Mouse (Mus musculus) ZHBTc4 (cell line): ENCODE results near the gene Lmntd1.

Source experiments
- DNase-seq: peaks from one replicate; pipeline ENCODE4 v3.0.0-alpha.2; 2011; ENCODE audit warnings: low read depth, low spot score

Lmntd1 gene

DNA sequence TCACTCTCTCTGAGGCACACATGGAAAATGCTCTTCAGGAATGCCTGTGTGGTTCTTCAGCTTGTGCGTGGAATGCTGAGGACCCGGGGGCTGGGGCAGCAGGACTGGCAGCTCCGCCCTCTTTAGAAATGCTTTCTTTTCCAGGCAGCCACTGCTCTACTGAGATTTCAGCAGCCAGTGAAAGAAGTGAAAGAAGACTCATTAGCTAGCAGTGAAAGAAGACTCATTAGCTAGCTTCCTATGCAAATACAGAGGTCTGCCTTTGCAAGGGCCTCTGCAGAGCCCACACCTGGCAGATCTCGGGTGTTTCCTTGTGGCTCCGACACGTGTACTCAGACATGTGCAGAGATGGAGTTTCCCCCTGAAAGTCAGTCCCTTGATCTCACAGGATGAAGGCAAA lies 234.9 kb downstream of the Lmntd1 start:
- peak; percentile 9 for DNase-seq

GRCm38 (mm10) chr6:145378689-145379088 lies 235.4 kb downstream of the Lmntd1 start:
- DNase-seq: no peak

DNA sequence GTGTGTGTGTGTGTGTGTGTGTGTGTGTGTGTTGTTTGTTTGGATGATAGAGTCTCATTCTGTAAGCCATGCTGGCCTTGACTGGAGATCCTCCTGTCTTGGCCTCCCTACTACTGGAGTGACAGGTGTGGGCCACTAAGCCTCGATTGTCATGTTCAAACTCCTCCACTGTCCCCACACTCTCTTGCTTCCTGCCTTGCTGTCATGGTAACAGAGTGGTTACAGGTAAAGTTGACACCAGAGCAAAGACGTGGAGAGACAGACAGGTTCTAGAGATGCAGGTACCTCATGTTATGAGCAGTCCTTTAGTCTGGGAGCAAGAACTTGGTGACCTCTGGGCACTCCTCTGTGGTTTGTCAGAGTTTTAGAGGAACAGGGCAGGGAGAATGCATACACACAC lies 239.7 kb downstream of the Lmntd1 start:
- no peak for DNase-seq

DNA sequence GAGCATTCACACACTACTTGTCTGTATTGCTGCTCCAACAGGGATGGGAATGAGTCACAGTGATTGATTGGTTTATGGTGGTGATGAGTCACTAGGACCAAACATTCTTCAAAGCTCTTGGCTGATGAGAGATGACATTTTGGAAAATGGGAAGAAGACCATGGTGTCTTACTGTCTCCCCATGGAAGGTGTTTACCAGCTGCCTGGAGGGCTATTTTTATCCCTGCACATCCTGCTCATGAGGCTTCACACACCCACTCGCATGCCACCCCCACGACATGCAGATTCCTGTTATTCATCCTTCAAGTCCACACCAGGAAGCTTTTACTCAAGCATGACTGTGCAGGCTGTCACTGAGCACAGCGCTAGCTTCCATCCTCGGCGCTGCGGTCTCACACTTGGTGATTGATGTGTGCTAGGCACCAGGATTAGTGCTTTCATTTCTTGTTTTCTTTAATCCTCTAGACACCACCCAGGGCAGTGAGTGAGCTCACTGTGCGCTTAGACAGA lies 240.4 kb downstream of the Lmntd1 start:
- DNase-seq: no peak

GRCm38 (mm10) chr6:145372066-145372465 lies 242.1 kb downstream of the Lmntd1 start:
- no peak for DNase-seq

DNA sequence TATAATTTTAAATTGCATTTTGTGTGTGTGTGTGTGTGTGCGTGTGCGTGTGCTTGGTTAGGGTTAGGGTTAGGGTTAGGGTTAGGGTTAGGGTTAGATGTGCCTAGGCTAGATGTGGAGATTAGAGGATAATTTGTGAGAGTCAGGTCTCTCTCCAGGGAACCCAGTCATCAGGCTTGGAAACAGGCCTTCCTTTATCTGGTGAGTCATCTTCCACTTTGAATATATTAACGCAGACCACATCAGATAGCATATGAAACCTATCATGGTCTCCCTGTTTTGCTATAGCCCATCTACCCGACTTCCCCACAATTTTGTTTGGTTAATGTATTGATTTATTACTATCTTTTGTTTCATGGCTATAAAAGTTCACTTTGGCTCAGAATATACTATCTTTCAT lies 242.5 kb downstream of the Lmntd1 start:
- DNase-seq: no peak

DNA sequence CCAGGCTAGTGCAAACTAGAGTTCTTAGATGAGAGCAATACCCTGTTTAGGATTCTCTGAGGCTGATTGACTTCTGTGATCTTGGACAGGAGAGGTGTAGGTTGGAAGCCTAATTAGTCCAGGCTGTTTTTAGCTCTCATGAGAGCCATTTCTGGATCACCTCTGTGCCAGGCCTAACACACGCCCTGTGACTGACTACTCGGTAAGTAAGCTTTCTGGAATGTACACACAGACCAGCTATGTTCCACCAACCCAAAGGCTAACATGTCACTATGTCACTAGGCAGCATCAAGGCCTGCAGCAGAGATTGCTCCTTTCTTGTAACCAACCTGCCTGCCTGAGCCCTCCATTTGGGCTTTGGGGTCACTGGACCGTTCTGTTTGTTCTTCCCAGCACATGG lies 243.8 kb downstream of the Lmntd1 start:
- no peak for DNase-seq

DNA sequence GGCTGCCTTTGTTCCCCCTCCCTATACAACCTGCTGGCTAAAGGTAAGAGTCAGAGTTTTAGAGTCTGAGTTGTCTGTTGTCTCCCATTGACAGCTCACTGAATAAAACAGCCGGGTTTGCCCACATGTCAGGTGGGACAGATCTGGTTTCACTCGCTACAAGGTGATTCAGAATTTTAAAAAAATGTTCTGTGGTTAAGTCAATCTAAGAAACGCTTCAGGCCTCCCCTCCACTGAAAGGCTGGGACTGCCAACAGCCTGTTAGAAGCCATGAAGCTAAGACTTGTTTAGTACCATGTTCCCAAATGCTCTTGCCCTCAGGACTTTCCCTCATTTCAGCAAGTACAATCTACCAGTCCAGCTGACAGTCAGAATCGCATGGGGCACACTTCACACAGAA lies 244.8 kb downstream of the Lmntd1 start:
- no peak for DNase-seq

DNA sequence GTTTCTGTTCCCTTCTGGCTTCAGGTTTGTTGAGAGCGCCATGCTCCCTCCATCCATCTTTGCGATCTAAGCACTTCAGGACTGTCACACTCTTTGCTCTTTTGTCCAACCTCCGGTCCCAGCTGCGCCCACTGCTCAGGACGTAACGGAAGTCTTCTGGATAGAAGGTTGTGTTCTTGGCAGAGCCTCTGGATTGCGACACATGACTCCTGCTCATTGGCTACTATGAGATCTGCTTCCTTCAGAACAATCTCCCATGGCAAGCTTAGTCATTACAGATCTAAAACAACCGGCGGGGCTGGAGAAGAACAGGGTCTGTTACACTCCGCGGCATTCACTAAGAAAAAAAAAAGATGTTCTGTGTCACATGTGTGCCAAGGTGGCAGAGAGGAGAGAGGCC lies 247.6 kb downstream of the Lmntd1 start:
- no peak for DNase-seq

GRCm38 (mm10) chr6:145363698-145364097 lies 250.4 kb downstream of the Lmntd1 start:
- no peak for DNase-seq

DNA sequence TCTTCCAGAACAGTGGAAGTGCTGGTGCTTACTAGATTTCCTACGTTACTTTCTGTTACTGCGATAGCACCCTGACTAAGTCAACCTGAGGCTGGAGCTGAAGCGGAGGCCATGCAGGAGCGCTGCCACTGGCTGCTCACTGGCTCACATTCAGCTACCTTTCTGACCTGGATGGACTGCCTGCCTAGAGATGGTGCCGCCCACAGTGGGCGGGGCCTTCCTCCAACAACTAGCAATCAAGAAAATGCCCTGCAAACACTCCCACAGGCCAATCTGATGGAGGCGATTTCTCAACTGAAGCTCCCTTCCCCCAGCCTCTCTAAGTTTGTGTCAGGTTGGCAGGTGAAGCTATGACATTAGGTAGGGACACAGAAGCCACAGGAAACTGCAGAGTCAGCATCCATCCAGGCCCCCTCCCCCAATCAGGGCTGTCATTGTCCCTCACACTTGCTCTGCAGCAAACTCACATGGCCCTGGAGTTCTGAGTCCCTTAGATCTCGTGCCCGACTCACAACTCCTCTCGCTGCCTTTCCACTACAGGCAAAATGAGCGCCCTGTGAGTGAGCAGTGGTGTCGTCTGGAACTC lies 252.9 kb downstream of the Lmntd1 start:
- peak; percentile 85 for DNase-seq

- DNase-seq: peak; percentile 71
These were observed 254.4 kb downstream of the Lmntd1 start for GRCm38 (mm10) chr6:145359470-145360430.

GRCm38 (mm10) chr6:145358001-145358400 lies 256.1 kb downstream of the Lmntd1 start:
- DNase-seq: no peak

- peak; percentile 56 for DNase-seq
These were observed 260.3 kb downstream of the Lmntd1 start for GRCm38 (mm10) chr6:145353806-145354205.

GRCm38 (mm10) chr6:145352705-145353104 lies 261.4 kb downstream of the Lmntd1 start:
- DNase-seq: no peak

GRCm38 (mm10) chr6:145348196-145348915 lies 265.8 kb downstream of the Lmntd1 start:
- peak; percentile 88 for DNase-seq

DNA sequence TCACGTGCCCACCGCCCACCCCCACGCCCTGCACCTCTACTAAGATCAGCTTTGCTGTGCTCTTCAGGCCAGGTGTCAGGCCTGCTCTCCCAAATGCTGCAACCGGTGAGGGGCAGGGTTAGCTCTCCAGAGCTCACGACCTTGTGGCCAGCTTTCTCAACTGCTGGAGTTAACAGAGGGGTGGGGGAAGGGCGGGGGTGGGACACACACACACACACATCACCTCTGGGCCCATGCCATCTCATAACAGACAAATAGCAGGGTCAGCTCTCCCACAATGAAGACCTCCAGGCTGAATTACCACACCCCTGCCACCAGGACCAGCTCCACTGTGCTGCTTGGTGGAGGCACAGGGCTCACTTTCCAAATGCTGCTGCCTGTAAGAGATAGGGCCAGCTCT lies 266.5 kb downstream of the Lmntd1 start:
- DNase-seq: peak; percentile 40

GRCm38 (mm10) chr6:145346789-145347557 lies 267.1 kb downstream of the Lmntd1 start:
- DNase-seq: no peak

DNA sequence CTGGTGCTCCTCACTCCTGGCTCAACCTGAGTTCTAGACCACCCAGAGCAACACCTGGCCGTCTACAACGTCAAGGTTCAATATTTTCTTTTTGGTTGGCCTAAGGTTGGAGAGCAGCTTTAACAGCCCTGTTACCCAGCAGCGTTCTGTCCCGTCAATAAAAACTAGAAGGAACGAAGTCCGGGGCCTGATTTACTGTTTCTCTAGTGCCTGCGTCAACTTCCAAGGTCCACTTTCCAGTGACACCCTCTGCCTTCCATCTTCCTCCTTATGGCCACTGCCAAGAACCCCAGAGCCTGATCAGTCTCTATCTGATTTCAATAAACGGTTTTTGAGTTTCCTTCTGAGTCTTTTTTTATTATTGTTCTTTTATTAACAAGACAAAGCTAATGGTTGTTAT lies 267.8 kb downstream of the Lmntd1 start:
- no peak for DNase-seq

GRCm38 (mm10) chr6:145344719-145345118 lies 269.4 kb downstream of the Lmntd1 start:
- DNase-seq: no peak

DNA sequence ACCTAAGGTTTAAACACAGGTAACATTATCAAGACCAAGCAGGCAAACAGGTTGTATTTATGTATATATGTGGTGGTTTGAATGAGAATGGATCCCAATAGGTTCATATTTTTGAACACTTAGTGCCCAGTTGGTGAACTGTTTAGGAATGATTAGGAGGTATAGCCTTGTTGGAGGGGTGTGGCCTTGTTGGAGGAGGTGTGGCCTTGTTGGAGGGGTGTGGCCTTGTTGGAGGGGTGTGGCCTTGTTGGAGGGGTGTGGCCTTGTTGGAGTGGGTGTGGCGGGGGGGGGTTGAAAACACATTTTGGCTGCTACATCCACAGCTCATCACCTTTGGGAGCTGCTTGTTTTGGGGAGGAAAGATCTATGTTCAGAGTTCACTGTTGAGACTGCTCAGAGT lies 270.7 kb downstream of the Lmntd1 start:
- peak; percentile 42 for DNase-seq
